ENCODE assay signal across 1 mouse cellular context in genomic region chr5:114175596-114176171, GRCm38 (mm10).
TF ChIP-seq lines count a peak whose summit lies in the region.

No protein-coding gene starts in this region.

TF ChIP-seq in CH12.LX, 34 proteins besides CTCF, POLR2A, EP300 and RAD21 (continued from another document):
- TF ChIP-seq MAX (IDR thresholded peaks at IDR 0.05; ENCODE audit: low read length), result peak; percentile 60
- TF ChIP-seq NELFE (IDR thresholded peaks at IDR 0.05; ENCODE audit: low read depth, low read length), result peak; percentile 63; the same call in 1 of the 2 replicates
- TF ChIP-seq ELF1 (IDR thresholded peaks at IDR 0.05; ENCODE audit: low read depth, low read length), result peak; percentile 55
